Mouse (Mus musculus): ENCODE results near the gene 4930402H24Rik. TPM values are rescaled to one million over a fixed set of nuclear protein-coding genes. Genes with fewer than 3 reads are reported as not detected.

4930402H24Rik gene
- total RNA-seq, 2 experiments from 2014 or later = 69.4 to 76.6 TPM

GRCm38 (mm10) chr2:130679154-130679553 is 227.1 kb downstream of the 4930402H24Rik start:
- DNase-seq (ENCODE audit: low spot score in 2 of 2) = peak; percentile 72 to 77

GRCm38 (mm10) chr2:130677211-130677610 is 229.0 kb downstream of the 4930402H24Rik start:
- no peak for DNase-seq (ENCODE audit: low spot score in 2 of 2)

GRCm38 (mm10) chr2:130667559-130667958 is 238.6 kb downstream of the 4930402H24Rik start, which contains the start of gene Itpa:
Gene Itpa, plus strand, starts transcription at chr2:130667610.
- peak; percentile 86 to 91 for DNase-seq (ENCODE audit: low spot score in 2 of 2)

- DNase-seq (ENCODE audit: low spot score in 2 of 2) = peak; percentile 95 to 97
Measured at GRCm38 (mm10) chr2:130664102-130664701, 242.0 kb downstream of the 4930402H24Rik start, which contains the start of gene Ddrgk1. Gene Ddrgk1, minus strand, starts transcription at chr2:130664659.

- DNase-seq (ENCODE audit: low spot score in 2 of 2) = no peak
Measured at GRCm38 (mm10) chr2:130663342-130663741, 242.9 kb downstream of the 4930402H24Rik start.

GRCm38 (mm10) chr2:130658530-130658929 is 247.7 kb downstream of the 4930402H24Rik start:
- no peak for DNase-seq (ENCODE audit: low spot score in 2 of 2)

- peak; percentile 87 to 94 for DNase-seq (ENCODE audit: low spot score in 2 of 2)
Measured at GRCm38 (mm10) chr2:130657541-130657940, 248.7 kb downstream of the 4930402H24Rik start.

GRCm38 (mm10) chr2:130656536-130656935 is 249.7 kb downstream of the 4930402H24Rik start:
- peak in 1 of 2 experiments; percentile 75 for DNase-seq (ENCODE audit: low spot score in 2 of 2)

Other genes with a start within 250 kb of the 4930402H24Rik start
- gene Ddrgk1, start 241.7 kb downstream of the 4930402H24Rik start, total RNA-seq (2021) = 100 to 1,000 TPM in 1 of 2 experiments, 10 to 100 TPM in 1; 95.9 to 102 TPM
- 10 to 100 TPM; 35.9 to 36.5 TPM for gene Itpa, start 238.8 kb downstream of the 4930402H24Rik start, total RNA-seq (2021)
- under 1 TPM; 0.43 to 0.92 TPM for gene Slc4a11, start 208.9 kb downstream of the 4930402H24Rik start, total RNA-seq (2021)
- gene Atrn, start 89 bp upstream of the 4930402H24Rik start, total RNA-seq (2021) = 100 to 1,000 TPM in 1 of 2 experiments, 10 to 100 TPM in 1; 99.6 to 107 TPM
- gene Gfra4, start 136.7 kb upstream of the 4930402H24Rik start, total RNA-seq (2021) = 10 to 100 TPM; 61.4 to 65.5 TPM
- gene Adam33, start 157.4 kb upstream of the 4930402H24Rik start, total RNA-seq (2021) = under 1 TPM; 0.18 to 0.74 TPM
- gene Siglec1, start 180.4 kb upstream of the 4930402H24Rik start, total RNA-seq (2021) = under 1 TPM; 0.36 to 0.47 TPM
- gene Hspa12b, start 220.9 kb upstream of the 4930402H24Rik start, total RNA-seq (2021) = 1 to 10 TPM; 6.1 to 8.3 TPM
- gene Gm11037, start 227.1 kb upstream of the 4930402H24Rik start, total RNA-seq (2021) = not detected

Measured in layer of hippocampus, adult 18-20 months (tissue).